Mouse (Mus musculus) right cerebral cortex, postnatal 36 days (tissue): ENCODE measurements around the gene Dcp1a.

Experiments used
- DNase-seq, 2 experiments: peaks; one replicate each; pipeline ENCODE4 v3.0.0; 2022; ENCODE audit warnings: low spot score in 2 of 2, mixed read lengths in 1 of 2

Dcp1a gene

DNA sequence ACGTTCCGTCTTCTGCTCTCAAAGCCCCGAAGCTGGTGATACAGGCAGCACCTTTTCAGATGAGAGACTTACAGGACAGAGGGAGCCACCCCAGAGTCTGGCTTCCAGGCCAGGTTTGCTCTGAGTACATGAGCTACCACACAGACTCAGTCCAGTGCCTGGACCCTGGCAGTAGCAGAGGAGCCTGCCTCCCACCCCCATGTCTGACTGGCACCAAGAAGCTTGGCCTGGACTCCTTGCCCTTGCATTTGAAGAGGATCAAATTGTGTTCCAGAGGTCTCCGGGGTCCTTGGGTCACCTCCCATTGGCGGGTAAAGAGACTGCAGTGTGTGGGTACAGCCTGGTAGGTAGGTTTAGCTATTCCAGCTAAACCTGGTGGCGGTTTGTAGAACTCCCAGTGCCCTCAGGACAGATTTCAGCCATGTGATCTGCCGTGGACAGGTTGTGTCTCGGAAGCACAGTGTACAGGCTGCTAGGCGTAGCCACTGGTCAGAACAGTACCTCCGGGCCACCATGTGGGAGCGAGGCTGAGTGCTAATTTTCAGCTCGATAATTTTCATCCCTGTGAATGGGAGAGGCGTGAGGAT is 81.6 kb downstream of the Dcp1a start:
- DNase-seq: no peak

DNA sequence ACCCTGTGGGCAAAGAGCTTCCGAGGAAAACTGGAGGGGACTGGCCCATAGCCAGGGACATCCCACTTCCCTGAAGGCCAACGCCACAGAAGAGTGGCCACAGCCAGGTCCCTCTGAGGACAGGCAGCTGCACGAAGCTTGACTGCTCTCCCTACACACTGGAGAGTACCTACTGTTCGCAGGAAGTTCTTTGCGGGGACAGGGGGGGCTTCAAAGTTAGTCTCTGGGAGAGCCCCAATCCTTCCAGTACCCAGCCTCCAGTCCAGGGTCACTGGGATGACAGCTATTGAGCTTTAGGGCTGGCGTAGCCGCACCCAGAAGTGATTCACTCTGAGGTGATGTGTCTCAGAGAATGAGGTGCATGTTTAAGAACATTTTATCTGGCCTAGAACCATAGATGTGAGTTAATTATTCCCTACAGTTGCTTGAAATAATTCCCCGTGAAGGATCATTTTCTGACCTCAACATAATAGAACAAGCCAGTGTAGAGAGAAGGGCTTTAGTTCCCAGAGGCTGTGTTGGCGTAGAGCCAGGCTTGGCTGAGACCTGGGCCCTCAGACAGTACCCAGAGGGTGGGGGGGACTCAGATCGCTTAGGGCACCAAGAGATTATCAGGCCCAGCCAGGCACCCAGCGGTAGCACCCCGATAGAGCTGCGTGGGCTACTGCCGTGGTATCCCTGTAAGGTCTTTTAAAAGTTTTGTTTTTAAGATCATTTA is 82.3 kb downstream of the Dcp1a start:
- no peak for DNase-seq

DNA sequence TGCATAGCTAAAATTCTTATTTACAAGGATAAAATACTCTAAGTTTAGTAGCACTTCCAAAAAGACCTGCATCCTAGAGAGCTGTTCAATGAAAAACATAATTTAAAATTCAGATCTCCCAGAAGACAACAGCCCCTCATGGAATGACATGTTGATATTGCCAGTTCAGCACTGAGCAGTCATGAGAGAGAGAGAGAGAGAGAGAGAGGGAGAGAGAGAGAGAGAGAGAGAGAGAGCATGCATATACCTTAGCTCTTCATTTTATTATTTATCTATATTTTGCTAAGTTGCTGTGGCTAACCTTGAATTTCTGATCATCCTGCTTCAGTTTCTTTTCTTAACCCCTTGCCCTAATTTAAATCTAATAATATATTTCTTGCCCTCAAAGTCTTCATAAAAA is 83.0 kb downstream of the Dcp1a start:
- no peak for DNase-seq

DNA sequence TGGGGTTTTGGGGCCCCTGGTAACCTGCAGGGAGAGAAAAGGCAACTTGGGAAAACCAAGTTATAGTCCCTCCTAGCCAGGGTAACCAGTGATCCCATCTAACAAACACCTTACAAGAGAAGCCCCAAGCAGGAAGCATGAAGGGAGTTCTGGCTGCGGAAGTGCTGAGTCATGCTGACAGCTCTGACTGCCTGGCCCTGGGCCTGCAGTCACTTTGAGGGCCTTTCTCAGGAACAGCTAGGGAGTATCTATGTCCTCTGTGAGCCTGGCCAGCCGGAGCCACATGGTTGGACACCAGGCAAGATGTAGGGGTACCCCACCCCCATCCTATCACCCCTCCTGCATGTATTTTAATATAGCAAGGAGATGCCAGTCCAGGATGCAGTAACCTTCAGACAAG is 85.1 kb downstream of the Dcp1a start:
- DNase-seq: peak in 1 of 2 experiments; percentile 25

DNA sequence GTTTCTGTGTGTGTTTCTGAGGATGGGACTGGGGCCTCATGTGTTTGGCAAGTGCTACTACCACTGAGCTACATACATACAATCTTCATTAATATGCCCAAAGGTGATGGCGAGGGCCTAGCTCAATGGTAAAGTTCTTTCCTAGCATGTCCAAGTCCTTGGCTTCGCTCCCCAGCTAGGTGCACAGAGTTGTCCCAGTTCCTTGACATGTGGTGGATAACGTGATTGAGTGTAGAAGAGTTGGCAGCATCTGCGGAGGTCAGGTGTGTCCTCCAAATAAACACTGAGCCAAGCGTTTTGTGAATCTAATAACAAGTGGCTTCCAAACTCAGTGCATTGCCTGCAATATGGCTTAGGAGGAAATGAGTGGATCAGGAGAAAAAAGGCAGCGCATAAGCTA is 87.0 kb downstream of the Dcp1a start:
- no peak for DNase-seq

DNA sequence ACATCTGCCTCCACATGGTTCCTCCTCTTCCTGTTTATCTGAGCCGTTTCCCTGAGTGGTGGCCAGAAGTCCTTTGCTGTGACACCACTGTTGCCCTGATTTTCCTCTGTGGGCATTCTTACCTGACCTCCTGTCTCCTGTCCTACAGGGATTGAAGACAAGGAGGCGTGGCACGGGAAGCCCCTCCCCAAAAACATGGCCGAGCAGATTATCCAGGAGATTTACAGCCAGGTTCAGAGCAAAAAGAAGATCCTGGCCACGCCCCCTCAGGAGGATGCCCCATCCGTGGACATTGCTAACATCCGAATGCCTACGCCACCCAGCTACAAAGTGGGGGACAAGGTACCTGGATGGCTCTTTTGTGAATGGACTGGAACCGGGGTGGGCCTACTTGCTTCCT is 88.7 kb downstream of the Dcp1a start:
- DNase-seq: no peak

DNA sequence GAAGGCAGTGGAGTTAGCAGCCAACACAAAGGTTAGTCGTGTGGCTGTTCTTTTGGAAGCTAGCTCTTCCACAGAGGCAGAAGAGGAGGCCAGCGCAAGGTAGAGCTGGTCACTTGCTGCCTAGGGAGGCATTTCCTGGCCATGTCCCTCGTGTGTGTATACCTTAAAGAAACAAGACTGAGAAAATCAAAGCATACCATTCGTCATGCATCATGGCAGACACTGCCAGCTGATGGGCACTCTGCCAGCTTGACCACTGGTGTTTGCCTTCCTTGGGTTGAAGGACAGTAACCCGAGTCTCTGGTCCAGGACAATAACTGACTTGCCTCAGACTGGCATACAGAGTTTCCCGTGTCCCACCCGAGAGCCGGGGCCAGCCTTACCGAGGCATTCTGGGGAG is 91.0 kb downstream of the Dcp1a start:
- DNase-seq: no peak

DNA sequence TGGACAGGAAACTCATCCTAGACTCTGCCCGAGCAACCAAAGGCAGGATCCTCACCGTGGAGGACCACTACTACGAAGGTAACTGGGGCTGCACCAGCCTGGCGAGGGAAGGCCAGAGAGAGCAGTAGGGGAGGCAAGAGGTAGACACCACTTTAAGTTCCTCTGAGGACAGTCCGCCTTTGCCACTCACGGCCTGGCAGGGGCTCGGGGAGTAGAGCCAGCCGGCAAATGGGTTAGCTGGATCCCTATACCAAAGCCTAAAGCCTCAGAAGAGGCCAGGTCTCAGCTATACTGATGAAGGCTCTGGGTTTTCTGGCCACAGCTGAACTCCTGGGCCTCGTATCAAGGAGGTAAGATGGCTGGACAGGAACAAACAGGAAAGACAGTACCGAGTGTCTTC is 92.9 kb downstream of the Dcp1a start:
- DNase-seq: no peak

DNA sequence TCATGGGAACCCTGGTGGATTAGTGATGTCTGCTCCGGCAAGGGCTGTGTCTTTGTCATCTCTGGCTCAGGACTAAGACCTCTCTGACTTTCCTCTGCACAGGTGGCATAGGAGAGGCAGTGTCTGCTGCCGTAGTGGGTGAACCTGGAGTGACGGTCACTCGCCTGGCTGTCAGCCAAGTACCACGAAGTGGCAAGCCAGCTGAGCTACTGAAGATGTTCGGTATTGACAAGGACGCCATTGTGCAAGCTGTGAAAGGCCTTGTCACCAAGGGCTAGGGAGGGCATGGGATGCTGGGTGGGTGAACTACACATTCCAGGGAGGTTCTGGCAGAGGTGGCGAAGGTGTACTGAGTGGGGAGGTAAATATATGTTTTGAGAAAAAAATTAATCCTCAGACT is 93.9 kb downstream of the Dcp1a start:
- DNase-seq: no peak

DNA sequence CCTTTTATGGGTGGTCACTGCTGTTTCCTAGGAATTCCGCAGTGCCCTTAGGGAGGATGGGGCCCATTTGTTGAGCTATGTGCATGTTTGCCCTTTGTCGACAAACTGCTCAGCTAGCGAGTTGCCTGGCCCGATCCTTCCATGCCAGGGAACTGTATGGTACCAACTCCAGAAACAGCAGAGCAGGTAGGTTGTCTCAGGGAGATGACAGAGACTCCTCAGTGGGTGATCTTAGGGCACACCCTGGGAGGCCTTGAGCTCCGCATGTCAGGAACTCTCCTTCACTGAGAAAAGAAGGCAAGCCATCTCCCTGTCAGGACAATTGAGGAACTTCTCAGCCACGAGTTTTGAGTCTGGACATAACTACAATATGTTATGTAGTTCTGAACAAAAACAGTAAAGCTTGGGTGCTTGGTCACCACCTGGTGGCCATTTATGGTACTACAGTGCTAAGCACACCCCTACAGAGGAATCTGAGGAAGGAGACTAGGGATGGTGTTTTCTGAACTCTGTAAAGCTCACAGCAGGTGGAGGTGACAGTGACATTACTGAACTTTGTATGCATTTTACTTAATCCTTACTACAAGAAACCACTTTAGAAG is 94.7 kb downstream of the Dcp1a start:
- DNase-seq: peak; percentile 48 to 58

DNA sequence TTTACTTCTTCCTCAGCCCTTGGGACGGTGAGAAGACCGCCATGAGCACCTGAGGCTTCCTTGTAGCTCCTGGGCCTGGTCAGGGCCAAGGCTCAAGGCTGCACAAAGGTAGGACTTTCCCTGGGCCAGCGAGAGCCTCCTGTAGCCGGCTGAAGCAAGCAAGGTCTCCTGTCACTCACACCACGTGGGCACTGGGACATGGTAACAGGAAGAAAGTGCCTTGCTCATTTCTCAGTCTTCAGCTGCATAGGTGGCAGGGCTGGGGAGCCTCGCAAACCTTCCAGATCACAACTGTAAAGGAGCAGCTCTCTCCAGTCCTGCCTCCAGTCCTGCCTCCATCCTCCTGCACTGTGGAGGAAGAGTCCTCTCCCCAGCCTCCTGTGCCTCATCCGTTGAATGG is 96.5 kb downstream of the Dcp1a start:
- DNase-seq: no peak

DNA sequence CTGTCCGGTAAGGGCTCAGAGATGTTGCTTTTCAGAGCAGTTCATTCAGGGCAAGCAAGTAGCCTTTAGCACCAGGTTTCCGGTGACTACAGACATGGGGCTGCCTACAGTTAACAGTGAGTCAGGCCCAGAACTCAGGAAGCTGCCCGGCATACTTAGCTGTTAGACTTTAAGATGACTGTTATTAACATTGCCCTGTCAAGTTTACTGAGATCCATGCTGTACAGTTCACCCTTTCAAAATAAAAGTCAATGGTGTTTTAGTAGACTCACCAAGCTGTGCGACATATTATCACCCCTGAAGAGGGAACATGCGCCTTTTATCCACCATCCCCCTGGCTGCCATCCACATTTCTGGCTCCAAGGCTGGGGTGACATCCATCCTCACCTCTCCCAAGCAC is 96.9 kb downstream of the Dcp1a start:
- DNase-seq: no peak
